Mouse (Mus musculus): ENCODE measurements around the gene Nwd2.

Nwd2 gene

GRCm38 (mm10) chr5:63755092-63755761 is 106.3 kb downstream of the Nwd2 start:
- DNase-seq (ENCODE audit: low read depth, low spot score), result peak; percentile 28

- no peak for DNase-seq (ENCODE audit: low read depth, low spot score)
These were observed 107.0 kb downstream of the Nwd2 start for GRCm38 (mm10) chr5:63755938-63756337.

- no peak for DNase-seq (ENCODE audit: low read depth, low spot score)
These were observed 117.0 kb downstream of the Nwd2 start for GRCm38 (mm10) chr5:63765886-63766285.

DNA sequence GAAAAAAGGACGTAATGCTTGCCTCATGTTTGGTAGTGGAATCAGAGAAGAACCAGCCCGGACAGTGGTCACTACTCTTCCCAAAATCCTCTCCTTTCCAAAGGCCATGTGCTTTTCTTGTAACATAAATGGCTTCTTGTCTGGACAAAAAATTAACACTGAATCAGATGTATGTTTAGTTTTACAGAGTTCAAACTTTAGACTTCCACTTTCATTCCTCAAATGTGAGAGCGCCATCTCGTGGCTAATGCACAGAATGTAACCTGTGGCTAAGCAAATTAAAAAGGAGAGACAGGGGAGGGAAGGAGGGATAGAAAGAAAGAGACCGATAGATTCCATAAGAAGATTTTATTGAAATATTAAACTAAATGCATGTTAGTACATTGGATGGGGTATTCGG is 117.8 kb downstream of the Nwd2 start:
- DNase-seq (ENCODE audit: low read depth, low spot score), result peak; percentile 26

DNA sequence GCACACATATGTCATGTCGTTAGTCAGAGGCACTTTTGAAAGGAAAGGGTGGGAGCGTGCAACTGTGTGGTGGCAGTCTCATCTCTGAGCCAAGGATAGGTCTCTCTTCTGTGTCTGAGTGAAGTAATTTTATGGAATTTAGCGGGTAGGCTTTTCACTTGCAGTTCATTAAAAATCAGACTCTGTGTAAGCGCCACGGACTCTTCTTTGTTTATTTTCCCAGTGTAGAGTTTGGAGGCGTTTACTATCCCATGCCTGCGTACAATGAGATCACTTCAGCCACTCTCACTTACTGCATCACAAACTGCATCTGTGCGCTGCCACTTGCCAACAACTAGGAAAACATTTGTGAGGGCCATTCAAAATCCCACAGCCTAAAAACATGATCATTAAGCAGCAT is 118.6 kb downstream of the Nwd2 start:
- DNase-seq (ENCODE audit: low read depth, low spot score), result no peak

- DNase-seq (ENCODE audit: low read depth, low spot score), result no peak
These were observed 119.3 kb downstream of the Nwd2 start for GRCm38 (mm10) chr5:63768220-63768619.

DNA sequence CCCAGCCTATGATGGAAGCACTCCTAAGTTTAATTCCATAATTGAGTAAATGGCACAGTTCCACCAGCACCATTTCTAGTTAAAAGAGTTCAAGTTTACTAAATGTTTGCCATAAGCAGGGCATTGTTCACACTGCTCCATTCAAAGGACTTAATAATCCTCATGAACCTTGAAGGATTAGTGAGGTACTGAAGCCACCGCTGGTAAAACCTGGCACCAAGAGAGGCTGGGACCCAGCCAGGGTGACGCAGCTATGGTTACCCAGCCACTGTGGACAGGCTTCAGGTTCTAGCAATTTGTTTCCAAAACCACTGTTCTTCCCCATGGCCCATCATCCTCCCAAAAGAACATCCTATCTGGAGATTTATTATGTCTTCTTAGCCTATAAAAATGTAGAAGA is 124.1 kb downstream of the Nwd2 start:
- DNase-seq (ENCODE audit: low read depth, low spot score), result no peak

DNA sequence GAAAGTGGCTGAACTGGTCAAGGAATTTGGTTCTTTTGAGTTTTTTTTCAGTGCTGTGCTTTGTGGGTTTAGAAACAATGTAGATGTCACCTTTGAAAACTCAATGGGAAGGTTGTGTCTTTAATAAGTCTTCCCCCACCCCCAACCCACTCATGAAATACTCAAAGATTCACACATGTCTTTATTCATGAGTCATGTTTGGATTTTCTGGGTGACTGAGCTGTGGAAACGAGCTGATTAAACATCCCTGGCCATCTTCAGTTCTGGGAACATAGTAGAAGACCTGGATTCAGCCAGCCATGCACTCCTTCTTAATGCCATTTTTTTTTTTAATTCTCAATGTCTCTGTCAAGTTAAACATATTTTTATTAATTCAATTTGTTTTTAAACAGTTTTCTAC is 124.7 kb downstream of the Nwd2 start:
- DNase-seq (ENCODE audit: low read depth, low spot score), result no peak

DNA sequence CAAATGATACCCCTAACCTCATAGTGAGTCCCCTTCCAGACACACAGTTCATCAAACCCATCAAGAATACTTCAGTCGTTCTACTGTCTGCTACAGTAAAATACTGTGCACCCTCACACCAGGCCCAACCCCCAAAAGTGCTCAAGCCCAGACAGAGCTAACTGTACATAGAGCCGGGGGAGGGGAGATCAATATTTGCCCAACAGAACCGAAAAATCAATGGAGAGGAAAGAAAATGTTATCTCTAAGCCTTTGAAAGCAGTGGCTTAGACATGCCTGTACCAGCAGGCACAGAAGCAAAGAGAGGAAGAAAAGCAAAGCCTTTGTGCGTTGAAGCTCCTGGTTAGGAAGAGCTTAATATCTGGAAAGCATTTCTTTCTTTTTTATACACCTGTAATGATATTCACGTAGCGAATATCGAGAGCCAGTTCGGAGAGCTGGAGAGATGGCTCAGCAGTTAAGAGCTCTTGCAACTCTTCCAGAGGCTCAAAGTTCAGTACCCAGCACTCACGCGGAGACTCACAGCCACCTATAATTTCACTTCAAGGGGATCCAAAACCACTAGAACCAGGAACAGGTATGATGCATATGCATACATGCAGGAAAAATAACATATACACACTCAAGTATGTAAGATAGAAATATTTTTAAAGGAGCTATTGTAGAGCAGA is 139.4 kb downstream of the Nwd2 start:
- DNase-seq (ENCODE audit: low read depth, low spot score), result no peak

DNA sequence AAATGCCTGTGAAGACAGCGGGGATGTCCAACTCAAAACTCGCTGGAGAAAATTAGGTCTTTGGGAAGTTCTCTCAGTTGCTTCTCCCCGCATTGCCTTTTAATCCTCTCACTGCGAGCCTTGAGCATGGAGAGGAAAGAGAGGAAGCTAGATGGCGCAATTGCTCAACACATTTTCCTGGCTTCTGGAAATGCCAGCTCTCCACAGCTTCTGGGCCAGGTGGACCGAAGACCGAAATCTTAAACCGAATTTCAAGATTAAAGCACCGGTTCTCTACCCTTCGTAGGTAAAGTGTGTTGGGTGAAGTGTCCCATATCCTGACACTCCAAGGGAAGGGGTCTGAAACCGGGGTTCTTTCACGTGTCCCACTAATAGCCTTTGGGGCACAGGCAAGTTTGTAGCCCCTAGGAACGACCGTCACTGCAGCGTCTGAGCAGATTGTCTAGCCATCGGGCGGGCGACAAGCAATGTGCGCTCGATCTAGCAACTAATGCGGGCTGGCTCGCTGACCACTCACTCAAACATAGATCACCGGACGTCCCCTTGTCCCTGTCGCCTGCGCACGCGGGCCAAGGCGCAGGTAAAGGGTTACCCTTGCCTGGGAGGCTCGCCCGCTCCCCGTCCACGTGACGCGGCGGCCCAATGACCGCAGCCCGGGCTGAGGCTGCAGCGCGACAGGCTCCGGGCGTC is 163.1 kb downstream of the Nwd2 start, which contains the start of gene 0610040J01Rik:
Gene 0610040J01Rik, plus strand, starts transcription at position 545 of the 690 bp plus-strand sequence.
- peak; percentile 55 for DNase-seq (ENCODE audit: low read depth, low spot score)

GRCm38 (mm10) chr5:63812509-63812865 is 163.6 kb downstream of the Nwd2 start:
- no peak for DNase-seq (ENCODE audit: low read depth, low spot score)

DNA sequence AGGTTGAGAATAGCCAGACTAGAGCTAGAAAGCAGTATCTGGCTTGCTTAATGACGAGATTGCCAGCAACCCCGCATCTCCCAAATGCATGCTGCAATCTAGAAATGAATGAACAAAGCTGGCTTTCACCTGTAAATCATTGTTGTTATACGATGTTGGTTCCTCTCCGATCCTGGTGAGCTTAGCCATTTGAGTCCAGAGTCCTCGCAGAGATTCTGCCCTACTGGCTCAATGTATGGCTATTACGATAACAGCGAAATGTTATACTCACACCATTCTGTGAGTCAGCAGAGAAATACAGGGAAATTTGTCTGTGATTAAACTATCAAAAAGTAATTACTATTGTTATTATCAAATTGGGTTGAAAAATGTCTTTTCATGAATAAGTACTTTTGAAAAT is 167.7 kb downstream of the Nwd2 start:
- no peak for DNase-seq (ENCODE audit: low read depth, low spot score)

DNA sequence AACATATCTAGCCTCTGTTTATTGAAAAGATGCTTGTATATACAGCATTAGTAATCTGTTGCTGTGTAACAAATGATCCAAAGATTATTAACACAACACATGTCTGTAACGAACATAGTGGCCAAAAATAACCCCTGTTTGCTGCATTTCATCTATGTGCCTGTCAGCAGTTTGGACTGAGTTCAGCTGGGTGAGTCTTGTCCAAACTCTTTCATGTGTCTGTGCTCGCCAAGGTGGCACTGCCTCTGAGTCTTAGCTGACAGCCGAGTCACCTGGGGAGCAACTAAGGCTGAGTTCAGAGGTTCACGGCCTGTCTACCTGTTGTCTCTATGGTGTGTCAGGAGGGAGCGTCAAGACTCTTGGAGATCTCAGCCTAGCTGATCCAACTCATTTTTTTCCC is 168.4 kb downstream of the Nwd2 start:
- no peak for DNase-seq (ENCODE audit: low read depth, low spot score)

GRCm38 (mm10) chr5:63818975-63819374 is 170.1 kb downstream of the Nwd2 start:
- no peak for DNase-seq (ENCODE audit: low read depth, low spot score)

GRCm38 (mm10) chr5:63819519-63819918 is 170.6 kb downstream of the Nwd2 start:
- no peak for DNase-seq (ENCODE audit: low read depth, low spot score)

DNA sequence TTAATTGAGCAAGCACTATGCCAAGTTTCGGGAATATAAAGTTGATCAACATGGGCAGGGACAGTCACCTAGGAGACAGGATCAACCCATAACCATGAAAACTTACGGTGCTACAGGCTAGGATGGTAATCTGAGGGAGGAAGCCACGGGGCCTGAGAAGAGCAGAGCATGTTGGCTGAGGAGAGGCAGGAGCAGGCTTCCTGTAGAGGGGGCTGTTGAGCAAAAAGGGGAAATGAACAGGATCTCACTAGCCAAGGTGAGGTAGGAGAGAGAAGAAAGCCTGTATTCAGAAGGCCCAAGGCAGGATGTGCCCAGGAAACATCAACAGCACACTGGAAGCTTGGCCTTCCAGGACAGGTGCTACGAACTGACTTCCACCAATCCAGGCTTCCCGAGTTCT is 172.3 kb downstream of the Nwd2 start:
- no peak for DNase-seq (ENCODE audit: low read depth, low spot score)

DNA sequence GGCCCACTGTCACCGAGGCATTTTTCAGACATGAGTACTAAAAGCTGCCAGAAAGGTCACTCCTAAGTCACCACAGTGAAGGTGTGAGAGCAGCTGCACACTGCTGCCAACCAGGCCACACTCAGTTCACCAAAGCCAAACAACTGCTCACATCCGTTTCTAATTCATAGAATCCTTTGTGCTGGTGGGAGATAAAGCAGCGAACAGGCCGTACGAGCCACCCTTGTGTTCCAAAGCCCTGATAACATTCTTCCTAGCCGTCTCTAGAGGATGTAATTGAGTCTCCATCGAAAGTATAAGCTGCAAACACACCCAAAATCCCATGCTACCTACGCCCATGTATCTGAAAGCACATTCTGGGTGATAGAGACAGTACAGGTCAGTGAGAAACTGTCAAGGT is 173.0 kb downstream of the Nwd2 start:
- no peak for DNase-seq (ENCODE audit: low read depth, low spot score)

GRCm38 (mm10) chr5:63823362-63824332 is 174.7 kb downstream of the Nwd2 start:
- no peak for DNase-seq (ENCODE audit: low read depth, low spot score)

- DNase-seq (ENCODE audit: low read depth, low spot score), result no peak
These were observed 175.9 kb downstream of the Nwd2 start for GRCm38 (mm10) chr5:63824599-63825350.

GRCm38 (mm10) chr5:63825881-63826280 is 177.0 kb downstream of the Nwd2 start:
- no peak for DNase-seq (ENCODE audit: low read depth, low spot score)

GRCm38 (mm10) chr5:63827006-63827405 is 178.1 kb downstream of the Nwd2 start:
- no peak for DNase-seq (ENCODE audit: low read depth, low spot score)

Data from WW6 (cell line).